Mouse (Mus musculus): ENCODE data around the gene Tbl3.

The Tbl3 gene

DNA sequence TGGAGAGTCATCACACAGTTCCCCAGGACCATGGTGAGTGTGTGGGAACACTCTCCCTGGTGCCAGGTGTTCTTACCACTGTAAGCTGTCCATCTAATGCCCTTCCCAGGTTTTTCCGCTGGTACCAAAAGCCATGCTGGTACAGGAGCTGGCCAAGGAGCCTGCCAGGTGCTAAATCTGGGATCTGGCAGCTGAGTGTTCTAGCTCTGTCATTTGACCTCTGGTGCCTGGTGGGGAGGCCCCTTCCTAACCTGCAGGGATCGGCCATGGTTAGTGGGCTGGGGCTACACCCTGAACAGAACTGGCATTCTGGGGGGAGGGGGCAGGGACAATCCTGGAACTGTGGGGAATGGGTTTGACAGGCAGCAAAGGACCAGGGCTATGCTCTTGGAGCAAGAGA is 20.2 kb upstream of the Tbl3 start, which contains the start of gene Rpl3l:
Gene Rpl3l, plus strand, starts transcription at position 203 of the 400 bp plus-strand sequence.
- 72% methylated on average over 2 of the region's 2 CpGs for WGBS

- WGBS = 69% methylated on average over 3 of the region's 3 CpGs
Observed at GRCm38 (mm10) chr17:24725637-24726390, 18.4 kb upstream of the Tbl3 start.

DNA sequence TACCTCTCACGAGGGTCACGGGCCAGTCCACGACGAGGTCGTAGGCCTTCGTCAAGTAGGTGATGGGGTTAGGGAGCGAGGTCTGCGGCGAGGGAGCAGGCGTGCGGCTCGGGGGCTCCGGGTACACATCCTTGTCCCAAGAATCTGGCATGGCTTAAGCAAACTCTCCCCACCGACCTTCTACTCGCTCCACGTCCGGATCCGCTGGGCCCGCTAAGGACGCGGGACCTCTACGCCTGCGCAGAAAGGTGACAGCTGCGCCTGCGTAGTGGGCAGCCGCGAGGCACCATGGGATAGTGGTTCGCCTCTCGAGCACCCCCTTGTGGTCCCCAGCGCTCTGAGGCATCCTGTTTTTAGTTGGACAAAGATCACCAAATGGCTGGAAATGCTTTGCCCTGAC is 16.7 kb upstream of the Tbl3 start, which contains the start of gene Ndufb10:
Gene Ndufb10, minus strand, starts transcription at position 295 of the 400 bp plus-strand sequence.
- under 1% methylated on average over 30 of the region's 30 CpGs for WGBS

- WGBS = under 1% methylated on average over 15 of the region's 15 CpGs
Observed at GRCm38 (mm10) chr17:24723881-24724180, 16.4 kb upstream of the Tbl3 start.

- WGBS = under 1% methylated on average over 12 of the region's 12 CpGs
Observed at GRCm38 (mm10) chr17:24723122-24723880, 15.8 kb upstream of the Tbl3 start.

DNA sequence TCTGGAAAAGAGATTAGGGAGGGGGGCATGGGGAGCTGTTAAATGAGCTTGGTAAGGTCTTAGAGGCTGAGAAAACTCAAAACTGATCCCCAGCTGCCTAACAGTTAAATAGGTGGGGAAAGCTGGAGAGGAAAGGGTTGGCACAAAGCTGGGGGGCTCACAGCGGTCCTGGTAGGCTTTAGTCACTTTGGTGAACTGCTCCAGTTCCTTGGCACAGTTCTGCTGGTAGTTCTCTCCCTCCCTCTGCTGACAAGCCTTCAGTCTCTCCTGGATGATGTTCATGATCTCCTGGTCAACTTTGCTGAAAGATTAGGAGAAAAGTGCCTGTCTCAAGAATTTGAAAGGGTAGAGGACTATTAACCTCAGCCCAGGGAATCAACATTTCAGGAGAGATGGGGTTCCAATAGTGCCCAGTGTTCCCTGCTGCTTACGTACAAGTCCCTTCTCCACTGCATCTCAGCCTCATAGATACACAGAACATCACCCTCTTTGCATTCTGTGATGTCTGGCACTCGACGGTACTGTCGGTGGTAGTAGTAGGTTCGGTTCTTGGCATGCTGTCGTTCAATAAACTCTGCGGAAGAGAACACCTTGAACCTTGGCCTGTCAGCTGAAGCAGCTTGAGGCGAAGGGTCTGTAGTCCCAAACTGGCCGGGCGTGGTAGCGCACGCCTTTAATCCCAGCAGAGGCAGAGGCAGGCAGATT is 14.9 kb upstream of the Tbl3 start:
- 36% methylated on average over 13 of the region's 13 CpGs for WGBS

DNA sequence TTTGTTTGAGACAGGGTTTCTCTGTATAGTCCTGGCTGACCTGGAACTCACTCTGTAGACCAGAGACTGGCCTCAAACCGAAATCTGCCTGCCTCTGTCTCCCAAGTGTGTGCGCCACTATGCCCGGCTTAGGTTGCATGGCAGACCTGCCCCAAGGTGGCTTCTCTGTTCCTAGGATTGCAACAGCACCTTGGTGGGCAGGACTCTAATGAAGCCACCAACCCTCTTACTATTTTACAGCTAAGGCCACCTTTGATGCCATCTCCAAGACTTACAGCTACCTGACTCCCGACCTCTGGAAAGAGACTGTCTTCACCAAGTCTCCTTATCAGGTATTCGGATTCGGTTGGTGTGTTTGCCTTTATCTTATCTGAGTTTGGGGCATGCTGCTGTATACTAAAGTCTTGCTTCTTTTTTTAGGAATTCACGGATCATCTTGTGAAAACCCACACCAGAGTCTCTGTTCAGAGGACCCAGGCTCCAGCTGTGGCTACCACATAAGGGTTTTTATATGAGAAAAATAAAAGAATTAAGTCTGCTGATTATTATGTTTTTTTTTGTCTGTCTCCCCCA is 14.0 kb upstream of the Tbl3 start:
- WGBS = 51% methylated on average over 7 of the region's 7 CpGs

DNA sequence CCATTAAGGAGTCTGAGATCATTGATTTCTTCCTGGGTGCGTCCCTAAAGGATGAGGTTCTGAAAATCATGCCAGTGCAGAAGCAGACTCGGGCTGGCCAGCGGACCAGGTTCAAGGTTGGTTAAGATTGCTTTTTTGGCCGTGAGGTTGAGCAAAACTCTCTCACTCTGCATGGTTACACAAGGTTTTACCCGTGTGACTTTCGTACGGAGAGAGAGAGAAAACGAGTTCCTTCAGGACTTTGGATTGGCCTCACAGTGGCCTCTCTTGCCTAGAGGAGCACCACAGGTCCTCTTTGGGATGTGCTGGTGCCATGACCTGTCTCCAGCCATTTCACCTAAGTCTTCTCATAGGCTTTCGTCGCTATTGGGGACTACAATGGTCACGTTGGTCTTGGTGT is 13.2 kb upstream of the Tbl3 start:
- 1% methylated on average over 11 of the region's 11 CpGs for WGBS

- under 1% methylated on average over 61 of the region's 61 CpGs for whole genome bisulfite sequencing
Observed at GRCm38 (mm10) chr17:24719494-24720222, 12.2 kb upstream of the Tbl3 start.

DNA sequence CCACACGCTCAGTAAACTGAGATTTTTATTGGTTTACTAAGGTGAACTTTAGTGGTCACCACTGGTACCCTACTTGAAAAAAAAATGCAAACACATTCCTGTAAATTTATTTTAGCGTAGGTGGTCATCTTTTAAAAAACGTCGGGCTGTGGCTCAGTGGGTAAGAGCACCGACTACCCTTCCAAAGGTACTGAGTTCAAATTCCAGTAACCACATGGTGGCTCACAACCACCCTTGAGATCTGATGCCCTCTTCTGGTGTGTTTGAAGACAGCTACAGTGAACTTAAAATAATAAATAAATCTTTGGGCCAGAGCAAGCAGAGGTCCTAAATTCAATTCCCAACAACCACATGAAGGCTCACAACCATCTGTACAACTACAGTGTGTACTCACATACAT is 11.5 kb upstream of the Tbl3 start:
- WGBS = 70% methylated on average over 5 of the region's 5 CpGs

- 69% methylated on average over 4 of the region's 4 CpGs for WGBS
Observed at GRCm38 (mm10) chr17:24717943-24718342, 10.5 kb upstream of the Tbl3 start, which contains the start of the genes Rnf151 and Rps2. TSS of gene Rnf151 (minus strand) at chr17:24718063. TSS of gene Rps2 (plus strand) at chr17:24718116.

DNA sequence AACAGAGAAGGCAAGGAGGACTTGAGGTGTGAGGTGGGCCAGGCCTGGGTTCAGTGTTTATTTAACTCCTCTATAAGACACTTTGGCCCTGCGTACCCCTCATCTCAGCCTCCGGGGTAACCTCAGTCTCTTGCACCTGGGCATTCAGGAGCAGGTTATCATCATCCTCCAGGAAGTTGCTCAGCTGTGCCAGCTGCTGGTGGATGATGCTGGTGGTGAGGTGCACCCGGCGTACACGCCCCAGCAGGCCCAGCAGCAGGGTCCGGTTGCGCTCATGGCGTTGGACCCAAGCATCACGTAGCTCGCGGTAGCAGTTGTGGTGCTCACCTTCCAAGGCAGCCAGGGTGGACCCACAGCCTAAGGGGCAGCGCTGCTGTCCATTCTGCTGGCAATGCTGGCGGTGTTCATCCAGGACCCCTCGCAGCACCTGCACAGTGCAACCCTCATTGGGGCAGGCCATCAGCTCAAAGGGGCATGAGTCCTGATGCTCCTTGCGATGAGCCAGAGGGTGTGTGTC is 8.8 kb upstream of the Tbl3 start:
- 95% methylated on average over 15 of the region's 15 CpGs for WGBS

GRCm38 (mm10) chr17:24715556-24715955 is 8.1 kb upstream of the Tbl3 start:
- 69% methylated on average over 6 of the region's 6 CpGs for whole genome bisulfite sequencing

- 15% methylated on average over 2 of the region's 2 CpGs for WGBS
Observed at GRCm38 (mm10) chr17:24708646-24709045, 1.2 kb upstream of the Tbl3 start.

GRCm38 (mm10) chr17:24707801-24708425 is 453 bp upstream of the Tbl3 start:
- WGBS = 4% methylated on average over 24 of the region's 24 CpGs

DNA sequence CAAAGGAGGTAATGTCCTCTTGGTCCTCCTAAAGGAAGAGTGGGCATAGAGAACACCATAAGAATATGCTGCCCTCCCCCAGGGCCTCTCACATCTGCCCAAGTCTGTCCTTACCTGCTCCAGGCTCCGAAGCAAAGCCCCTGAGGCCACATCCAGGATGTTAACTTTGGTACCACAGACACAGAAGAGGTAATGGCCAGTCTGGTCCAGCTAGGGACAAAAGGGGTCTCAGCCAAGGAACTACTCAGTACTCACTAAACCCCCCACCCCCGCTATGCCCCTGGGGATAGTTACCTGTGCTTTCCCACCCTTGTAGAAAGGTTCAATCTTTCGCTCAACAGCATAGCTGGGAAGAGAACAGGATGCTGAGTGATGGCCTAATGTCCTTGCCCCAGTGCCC is 1.6 kb downstream of the Tbl3 start:
- WGBS = 95% methylated on average over 3 of the region's 3 CpGs

DNA sequence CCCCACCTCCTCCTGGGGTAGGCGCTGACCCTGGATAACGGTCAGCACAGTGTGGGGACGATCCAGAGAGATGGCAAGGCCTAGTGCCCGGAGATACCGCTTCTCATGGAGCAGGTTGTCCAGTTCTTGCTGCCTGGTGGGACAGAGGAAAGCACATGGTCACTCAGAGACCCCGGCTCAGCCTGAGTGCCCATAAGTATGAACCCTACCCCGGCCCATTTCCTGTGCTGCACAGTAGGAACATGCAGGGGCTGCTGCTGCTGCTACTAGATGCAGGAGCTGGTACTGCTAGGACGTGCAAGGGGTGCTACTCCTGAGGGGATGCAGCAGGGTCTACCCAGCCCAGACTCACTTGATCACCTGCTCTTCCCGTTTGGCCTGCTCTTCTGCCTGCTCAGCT is 6.2 kb downstream of the Tbl3 start:
- 94% methylated on average over 9 of the region's 9 CpGs for WGBS

DNA sequence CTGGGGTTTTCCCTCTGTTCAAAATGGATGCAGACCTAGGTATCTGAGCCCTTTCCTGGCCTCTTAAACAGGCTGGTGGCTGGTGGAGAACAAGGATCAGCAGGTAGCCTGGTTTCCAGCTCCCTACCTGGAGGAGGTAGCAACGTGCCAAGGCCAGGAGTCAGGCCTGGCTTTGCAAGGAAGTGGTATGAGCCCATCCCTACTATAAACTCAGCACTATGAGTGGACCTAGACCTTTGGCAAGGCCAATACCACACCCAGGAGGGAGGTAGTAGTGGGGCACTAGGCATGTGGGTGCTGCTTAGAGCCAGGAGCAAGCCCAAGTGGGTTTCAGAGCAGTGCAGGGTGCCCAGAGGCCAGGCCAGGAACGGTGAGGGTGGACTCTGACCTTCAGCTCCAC is 8.0 kb downstream of the Tbl3 start:
- WGBS = 92% methylated on average over 2 of the region's 2 CpGs

- 75% methylated on average over 9 of the region's 9 CpGs for WGBS
Observed at GRCm38 (mm10) chr17:24698715-24699114, 8.7 kb downstream of the Tbl3 start.

DNA sequence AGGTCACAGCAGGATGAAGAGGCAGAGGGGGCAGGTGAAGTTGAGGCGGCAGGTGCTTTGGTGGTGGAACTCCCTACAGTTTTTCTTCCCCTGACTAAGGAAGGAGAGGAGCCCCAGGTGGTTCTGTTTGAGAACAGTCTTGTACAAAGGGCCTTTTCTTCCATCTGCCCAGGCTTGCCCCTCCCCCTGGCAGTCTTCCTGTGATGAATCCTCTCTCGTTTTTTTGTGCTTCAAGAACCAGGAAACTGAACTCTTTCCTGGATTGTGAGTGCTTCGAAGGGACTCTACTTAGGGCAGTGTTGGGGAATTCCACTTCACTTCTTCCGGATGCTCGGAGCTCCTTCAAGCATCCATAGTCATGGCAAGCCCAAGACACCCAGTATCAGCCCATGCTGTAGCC is 9.5 kb downstream of the Tbl3 start:
- WGBS = 15% methylated on average over 5 of the region's 5 CpGs
